Mouse (Mus musculus) embryo, embryonic 11.5 days (tissue): ENCODE data around the gene Lat.
"Not testable (repeated sequence)": the region's sequence is repeated elsewhere in the genome, so short reads cannot be mapped to it uniquely, and the experiment has no call there.

ENCODE experiments used
- DNase-seq: peaks from one replicate; pipeline ENCODE4 v3.0.0-alpha.2; 2012; ENCODE audit warnings: low read depth, low spot score

The Lat gene

DNA sequence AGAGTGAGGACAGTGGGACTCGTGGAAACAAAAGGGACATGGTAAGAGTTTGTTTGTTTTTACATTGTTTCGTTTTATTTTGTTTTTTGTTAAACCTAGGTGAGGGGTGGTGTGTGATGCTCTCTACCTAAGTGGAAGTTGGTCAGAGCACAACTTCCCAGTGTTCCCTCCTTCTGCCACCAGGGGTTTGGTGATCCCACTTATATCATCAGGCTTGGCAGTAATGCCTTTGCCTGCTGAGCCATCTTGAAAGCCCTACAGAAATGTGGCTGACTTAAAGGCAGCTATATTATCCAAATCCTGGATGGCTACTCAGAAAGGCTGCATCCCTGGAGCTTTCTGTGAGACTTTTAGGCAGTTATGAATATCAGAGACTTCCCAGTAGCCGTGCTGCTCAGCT is 36.7 kb downstream of the Lat start:
- DNase-seq = no peak

DNA sequence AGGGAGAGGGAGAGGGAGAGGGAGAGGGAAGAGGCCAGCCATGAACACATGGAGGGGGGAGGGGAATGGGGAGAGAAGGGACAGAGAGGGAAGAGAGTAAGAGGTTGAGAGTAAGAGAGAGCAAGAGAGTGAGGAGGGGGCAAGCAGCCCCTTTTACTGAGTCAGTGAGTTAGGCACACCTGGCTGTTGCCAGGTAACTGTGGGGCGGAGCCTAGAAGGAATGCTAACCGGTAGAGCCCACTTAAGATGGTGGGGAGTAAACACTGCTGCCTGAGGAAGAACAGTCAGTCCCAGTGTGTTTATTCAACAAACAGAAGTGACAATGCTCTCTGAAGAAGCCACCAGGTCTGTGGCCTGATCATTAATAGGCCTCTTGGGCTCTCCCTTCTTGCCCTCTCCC is 38.7 kb downstream of the Lat start:
- no peak for DNase-seq

DNA sequence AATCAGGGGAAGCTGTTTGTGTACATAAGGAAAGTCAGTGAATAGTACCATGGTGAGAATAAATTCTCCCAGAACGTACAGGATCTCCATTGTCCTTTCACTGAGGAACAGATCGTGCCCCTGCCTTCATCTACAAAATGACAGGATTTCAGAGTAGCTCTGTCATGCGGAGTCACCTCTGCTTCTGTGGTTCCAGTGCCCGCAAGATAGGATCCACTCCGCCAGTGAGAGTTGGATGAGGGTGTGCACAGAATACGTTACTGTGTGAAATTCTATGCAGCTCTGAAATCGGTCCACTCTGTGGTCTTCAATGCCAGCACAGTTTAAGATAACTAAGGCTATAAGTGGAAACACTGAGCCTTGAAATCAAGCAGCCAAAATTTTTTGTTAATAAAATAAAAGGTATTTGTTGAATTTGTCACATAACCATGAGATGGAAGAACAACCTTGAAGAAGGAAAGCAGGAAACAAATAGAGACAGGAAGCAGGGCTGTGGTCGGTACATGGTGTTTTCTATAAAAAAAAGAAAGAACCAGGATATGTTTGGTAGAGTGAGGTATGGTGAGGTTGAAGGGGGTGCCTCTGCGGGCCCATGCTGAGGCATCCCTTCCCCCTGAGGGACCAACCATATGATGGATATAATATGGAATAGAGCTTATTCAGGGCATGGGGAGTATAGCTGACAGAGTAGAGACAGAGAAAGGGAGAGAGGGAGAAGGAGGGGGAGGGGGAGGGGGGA is 39.3 kb downstream of the Lat start:
- no peak for DNase-seq

DNA sequence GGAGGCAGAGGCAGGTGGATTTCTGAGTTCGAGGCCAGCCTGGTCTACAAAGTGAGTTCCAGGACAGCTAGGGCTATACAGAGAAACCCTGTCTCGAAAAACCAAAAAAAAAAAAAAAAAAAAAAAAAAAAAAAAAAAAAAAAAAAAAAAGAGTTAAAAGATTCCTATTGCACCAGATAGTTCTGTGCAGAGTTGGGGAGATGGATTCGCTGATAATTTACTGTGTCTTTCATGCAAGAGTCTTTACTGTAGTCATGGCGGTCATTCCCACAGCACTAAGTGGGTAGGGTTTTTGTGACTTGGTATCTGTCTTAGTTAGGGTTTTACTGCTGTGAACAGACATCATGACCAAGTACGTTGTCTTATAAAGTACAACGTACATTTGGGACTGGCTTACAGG is 40.5 kb downstream of the Lat start:
- DNase-seq = not testable (repeated sequence)

DNA sequence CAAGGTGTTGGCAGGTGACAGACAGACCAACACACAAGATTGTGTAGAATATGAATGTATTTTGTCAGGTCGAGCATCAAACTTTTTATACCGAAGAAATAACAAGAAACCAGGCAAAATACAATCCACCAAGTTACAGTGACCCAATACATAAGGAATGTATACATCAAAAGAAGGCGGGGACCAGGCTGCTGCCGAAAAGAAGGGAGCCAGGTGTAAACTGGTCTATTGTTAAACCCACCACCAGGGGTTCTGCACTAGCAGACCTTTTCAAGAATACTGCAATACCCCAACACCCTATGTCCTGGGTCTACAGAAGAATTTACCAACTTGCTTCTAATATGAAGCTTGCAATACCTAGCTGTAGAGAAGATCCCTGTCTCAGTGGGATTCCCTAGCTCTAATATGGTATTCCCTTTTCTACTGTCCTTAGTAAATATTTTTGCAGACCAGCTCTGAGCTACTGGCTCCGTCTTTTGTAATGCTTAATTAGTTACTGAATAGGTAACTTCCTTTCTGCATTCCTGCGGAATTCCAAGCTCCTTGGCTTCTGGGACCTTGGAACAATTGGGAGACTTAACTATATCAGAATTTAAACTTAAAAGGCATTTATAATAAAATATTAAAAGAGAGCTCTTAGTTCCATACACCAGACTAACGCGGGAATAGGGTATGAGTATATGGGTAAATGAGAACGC is 43.6 kb downstream of the Lat start:
- not testable (repeated sequence) for DNase-seq

DNA sequence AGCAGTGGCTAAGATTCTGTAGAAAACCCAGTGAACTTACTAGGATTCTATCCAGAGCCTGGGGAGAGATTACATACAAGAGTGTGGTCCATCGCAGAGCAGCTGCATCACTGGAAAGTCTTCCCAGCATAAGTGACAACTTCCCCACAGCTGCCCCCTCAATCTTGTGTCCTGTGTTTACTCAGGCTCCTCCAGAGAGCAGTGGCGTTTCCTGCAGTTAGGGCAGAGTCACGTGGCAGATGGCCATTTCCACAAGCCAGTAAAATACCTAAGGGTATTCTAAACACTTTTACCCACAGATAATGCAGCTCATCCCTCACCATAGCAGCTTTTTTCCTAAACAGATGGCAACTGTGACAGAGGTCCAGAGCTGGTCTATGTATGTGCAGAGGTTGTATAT is 44.6 kb downstream of the Lat start:
- DNase-seq = no peak

DNA sequence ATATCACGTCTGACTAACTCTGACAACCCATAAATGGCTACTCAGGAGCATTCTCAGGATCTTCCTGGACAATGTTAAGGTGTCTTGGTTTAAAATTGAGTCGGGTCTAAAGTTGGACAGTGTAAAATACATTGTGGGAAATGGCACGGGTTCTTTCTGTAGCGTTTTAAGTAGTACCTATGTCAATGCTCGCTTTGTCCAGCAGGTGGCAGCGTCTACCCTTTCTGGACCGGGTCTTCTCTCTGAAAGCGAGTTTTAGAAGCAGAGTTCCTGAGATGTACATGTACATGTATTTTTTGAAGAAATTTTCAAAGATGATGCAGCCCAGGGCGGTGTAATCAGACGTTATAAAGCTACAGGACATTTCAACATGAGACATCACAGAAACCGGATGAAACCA is 45.6 kb downstream of the Lat start:
- DNase-seq = peak; percentile 75

DNA sequence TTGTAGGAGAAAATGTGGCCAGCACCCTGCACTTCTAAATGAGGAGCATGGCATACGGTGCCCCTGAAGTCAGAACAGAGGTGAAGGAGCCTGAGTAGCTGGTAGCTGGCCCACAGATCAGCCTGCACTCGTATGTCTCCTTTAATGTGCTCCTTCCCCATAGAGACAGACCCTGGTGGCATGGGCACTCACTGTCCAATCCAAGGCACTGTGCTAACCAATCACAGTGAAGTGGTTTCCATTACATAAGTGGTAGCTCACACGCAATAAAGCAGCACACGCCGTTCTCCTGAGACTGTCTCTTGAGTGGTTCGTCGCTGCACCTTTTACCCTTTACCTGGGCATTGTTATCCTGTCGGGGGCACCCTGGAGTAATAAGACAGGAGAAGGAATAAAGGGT is 55.1 kb downstream of the Lat start:
- no peak for DNase-seq
